Mouse (Mus musculus) cerebellum, adult 2 months (tissue): ENCODE data around the gene Cyb5r3.

ENCODE experiments used
- CTCF ChIP-seq: fragments of 200-500 bp; IDR thresholded peaks from 2 replicates; pipeline ENCODE4 v1.5.1; 2011; ENCODE audit warnings: low read depth, mild to moderate bottlenecking, control low read depth, low read length, moderate library complexity, borderline replicate concordance; ENCODE audit not compliant: insufficient read depth
- POLR2A ChIP-seq: fragments of 200-500 bp; IDR thresholded peaks from 2 replicates; pipeline ENCODE4 v1.6.1; 2011; ENCODE audit warnings: low read length, control low read depth, borderline replicate concordance; ENCODE audit not compliant: insufficient read depth

DNA sequence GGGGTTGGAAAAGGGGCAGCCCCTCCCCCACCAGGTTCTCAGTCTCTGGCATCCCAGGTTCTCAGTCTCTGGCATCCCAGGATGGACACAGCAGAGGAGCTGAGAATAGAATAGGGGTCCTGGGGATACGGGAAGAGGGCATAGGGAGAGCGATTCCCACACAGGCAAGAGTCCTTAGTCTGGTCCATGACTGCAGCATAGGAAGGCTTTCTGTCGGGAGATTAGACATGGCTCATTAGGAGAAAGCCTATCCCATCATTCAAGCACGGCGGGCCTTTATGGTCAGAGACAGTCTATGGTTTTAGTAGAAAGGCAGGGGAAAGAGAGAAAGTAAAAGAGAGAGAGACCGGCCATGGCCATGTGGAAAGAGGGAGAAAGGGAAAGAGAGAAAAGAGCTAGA, 64.6 kb downstream of the Cyb5r3 start:
- no peak for TF ChIP-seq POLR2A
- no peak for TF ChIP-seq CTCF
